Mouse (Mus musculus) c-Kit-negative CD71-positive TER-119-positive erythroid progenitor cells, embryonic 14.5 days (primary cell): ENCODE measurements around the gene Cnbd2.

Source experiments
- DNase-seq: peaks from one replicate; pipeline ENCODE4 v3.0.0-alpha.2; 2013; ENCODE audit warnings: low read depth, low spot score

Gene Cnbd2

DNA sequence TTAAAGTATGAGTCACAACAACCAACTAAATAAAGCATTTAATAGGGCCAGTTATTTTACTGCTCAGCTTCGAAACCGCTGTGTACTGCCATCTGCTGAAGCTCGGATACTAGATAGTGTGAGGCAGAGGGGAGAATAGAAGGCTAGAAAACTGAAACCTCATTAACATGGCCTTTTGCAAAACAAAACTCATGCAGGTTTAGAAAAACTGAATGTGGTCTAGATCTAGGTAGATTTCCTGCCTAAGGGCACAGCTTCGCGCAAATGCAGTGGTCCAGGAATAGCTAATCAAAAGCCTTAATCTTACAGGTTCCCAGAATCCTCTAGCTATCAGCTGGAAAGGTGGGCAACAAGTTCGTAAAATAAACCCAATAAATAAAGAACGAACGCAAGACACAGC, 658 bp upstream of the Cnbd2 start:
- no peak for DNase-seq

DNA sequence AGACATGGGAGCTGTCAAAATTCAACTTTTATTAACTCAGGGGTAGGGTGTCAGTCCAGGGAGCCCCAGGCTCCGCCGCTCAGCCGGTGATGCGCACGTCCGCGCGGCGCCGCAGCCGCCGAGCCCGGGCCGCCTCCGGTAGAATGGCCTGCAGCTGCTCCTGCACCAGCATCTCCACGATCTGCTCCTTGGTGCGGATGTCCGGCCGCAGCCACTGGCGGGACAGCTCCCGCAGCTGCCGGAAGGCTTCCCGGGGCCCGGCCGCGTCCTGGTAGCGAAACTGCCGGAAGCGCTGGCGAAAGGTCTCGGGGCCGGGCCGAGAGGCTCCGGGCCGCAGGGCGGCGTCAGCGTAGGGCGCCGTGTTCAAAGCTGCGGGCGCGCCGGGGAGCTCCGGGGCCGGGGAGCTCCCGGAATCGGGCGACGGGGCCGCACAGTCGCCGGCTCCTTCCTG, 233 bp upstream of the Cnbd2 start:
- peak; percentile 24 for DNase-seq

DNA sequence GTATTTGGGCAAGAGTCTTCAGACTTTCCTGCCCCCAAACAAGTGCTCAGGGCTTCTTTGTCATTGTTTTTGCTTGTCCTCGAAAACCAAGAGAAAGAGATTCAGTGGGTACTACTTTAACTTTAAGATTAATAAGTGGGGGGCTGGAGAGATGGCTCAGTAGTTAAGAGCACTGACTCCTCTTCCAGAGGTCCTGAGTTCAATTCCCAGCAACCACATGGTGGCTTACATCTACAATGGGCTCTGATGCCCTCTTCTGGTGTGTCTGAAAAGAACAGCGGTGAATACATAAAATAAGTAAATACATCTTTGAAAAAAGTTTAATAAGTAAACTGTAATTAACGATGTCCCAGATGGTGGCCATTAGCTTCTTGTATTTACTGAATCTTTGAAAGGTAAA, 1.1 kb downstream of the Cnbd2 start:
- no peak for DNase-seq

DNA sequence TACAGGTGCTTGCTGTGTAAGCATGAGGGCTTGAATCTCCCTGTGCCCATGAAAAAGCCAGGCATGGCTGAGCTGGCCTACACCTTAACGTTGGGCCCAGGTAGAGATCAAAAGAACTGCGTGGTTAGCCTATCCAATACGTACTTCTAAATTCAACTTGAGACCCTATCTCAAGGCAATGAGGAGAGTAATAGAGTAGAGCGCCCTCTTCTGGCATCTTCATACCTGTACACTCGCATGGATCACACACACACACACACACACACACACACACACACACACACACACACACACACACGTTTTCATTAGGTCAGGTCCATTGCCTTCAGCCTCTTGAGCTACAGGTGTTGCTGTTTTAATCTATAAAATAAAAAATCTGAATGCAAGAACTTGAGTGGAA, 2.7 kb downstream of the Cnbd2 start:
- no peak for DNase-seq

DNA sequence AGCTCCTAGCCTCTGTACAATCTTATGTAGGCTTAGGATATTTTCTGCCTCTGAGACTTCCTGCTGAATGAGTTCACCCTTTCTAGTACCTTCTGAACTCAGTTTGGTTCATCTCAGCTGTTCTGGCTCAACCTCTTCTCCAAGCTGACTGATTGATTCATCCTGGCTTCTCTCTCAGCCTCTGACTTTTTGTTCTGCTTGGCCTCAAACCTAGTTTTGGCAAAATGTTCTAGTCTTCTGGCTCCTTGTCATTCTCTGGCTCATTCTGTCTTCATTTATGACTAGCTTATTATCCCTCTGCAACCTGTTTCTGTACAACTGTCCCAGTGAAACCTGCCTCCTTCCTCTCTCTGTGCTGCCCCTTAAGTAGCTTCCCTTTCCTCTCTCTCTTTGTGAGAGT, 6.4 kb downstream of the Cnbd2 start:
- DNase-seq = no peak

DNA sequence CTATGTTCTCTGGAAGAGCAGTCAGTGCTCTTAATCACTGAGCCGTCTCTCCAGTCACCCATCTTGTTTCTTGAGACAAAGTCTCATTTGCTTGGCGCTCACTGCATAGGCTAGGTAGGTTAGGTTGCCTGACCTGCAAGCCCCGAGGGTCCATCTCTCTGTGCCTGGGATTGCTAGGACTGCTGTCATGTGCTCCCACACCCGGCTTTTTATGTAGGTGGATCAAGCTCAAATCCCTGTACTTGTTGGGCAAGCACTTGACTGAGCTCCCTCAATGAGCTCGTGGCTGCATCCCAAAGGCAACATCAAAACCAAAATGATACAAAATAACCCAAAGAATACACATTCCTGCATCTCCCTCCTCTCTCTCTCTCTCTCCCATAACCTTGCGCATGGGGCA, 9.4 kb downstream of the Cnbd2 start:
- no peak for DNase-seq

DNA sequence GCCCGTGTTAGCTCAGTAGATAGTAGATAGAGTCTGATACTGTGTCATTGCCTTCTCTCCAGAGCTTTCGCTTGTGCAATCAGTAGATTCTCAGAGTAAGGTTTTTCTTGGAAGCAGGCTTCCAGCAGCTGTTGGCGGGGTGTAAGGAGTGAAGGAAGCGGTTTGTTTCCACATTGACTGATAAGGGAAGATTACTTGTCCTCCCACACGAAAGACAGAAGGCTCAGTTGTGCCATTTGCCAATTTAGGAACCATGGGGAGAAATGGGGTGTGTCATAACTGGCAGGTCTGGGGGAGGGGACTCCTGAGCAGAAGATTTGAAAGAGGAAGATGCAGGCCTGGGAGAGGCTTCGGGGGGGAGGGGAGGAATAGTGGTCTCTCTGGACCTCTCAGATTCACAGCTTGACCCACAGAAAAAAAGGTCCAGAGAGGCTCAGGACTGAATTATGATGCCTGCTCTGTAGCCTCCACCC, 12.1 kb downstream of the Cnbd2 start:
- DNase-seq = no peak

DNA sequence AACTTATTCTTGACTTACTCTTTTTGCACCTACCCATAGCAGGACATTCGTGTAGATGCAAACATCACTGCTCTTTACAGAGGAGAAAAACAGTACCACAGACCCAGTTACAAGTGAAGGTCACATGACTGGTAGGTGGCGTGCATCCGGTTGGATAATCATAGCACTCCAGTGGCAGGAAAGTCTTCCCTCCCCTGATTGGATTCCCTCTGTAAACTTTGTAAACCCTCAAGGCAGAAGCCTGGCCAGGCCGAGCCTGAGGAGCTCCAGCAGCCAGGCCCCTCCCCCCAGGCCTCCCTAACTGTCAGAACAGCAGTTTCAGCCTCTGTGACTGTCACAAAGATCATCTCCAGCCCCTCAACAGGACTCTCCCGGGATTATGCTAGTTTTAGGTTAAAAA, 12.6 kb downstream of the Cnbd2 start:
- DNase-seq = no peak

DNA sequence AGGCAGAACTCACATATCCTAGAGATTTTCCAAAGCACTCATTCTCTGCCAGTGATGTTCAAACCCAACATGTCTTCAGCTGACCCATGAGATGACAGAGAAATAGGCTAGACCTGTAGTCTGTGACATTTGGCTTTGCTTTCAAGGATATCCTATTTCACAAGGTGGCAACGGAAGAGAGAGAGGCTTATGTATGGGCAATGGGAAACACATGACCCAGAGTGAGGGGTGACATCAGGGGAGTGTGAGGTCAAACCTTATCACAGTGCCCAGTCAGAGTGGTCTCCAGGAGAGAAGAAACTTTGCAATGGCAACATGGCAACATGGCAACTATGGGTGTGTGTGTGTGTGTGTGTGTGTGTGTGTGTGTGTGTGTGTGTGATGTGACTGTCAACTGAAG, 18.6 kb downstream of the Cnbd2 start:
- no peak for DNase-seq

DNA sequence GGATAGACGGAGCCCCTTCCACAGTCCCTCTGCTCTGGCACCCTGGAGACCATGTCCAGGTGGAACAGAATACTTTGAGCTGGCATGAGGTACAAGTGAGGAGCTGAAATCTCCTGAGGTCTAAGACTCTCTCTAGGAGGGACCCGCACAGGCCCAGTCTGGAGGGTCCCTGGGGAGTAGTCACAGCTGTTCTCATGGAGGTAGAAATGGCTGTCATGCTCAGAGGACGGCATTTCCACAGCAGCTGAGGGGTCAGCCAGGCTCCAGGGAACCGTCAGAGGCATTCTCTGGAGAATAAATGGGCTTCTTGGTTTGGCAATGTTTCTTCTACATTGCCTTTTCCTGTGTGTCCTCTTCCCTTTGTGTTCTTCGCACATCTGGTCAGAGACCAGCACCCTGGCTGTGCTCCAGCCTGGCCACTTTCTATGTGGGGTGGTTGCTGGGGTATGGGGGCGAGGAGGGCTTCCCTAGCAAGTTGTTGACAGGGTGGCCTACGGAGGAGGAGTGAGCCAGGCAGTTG, 19.4 kb downstream of the Cnbd2 start:
- DNase-seq = no peak

DNA sequence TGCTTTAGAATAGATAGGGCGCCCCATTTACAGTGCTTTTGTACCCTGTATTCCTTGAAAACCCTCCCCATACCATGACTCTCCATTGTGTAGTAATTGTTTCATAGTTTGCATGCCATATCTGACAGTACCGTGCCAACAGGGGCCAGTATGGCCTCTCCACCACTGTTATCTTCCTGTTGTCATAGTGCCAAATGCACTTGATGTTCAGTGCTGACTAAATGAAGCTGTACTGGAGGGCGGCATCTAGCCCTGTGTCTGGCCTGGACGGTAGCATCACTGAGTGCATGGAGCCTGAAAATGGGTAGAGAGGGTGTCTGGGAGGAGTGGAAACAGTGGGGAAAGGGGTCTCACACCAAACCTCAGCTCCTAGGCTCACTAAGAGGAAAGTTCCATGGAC, 28.0 kb downstream of the Cnbd2 start:
- DNase-seq = no peak

DNA sequence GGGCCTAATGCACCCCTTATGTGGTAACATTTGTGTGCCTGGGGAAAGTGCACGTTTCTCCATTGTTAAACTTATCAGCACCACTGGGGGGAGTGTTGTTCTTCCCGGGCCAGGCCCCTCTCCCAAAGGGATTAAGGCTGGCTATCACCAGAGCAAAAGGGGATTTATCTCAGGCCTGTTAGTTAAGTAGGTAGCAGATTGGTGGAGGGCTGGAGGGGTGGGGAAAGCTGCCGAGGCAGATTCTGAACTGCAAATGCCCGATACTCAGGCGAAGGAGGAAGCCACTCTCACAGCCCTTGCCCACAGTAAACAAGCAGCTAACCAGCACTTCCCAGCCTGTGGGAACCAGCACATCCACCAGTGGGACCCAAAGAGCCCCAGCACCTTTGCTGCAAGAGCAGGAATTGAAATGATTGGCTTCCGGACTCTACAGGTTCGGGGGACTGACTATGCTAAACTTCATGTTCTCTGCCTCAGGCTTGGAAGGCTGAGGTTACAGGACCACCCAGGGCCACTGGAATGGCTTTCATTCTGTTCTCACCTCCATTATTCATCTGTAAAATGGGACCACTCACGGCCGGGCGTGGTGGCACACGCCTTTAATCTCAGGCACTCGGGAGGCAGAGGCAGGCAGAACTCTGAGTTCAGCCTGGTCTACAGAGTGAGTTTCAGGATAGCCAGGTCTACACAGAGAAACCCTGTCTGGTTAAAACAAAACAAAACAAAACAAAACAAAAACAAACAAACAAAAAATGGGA, 32.9 kb downstream of the Cnbd2 start:
- DNase-seq = no peak

DNA sequence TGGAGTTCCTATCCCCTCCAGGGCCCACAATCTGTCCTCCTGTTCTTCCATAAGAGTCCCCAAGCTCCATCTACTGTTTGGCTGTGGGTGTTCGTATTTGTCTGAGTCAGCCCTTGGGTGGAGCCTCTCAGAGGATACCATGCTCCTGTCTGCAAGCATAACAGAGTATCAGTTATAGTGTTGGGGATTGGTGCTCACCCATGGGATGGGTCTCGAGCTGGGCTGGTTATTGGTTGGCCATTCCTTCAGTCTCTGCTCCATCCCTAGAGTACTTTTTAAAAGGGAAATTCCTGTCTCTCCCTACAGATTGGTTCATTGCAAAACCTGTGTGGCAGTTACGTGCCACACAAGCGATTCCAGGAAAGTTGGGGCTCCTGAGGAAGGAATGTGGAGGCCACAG, 36.7 kb downstream of the Cnbd2 start:
- no peak for DNase-seq

DNA sequence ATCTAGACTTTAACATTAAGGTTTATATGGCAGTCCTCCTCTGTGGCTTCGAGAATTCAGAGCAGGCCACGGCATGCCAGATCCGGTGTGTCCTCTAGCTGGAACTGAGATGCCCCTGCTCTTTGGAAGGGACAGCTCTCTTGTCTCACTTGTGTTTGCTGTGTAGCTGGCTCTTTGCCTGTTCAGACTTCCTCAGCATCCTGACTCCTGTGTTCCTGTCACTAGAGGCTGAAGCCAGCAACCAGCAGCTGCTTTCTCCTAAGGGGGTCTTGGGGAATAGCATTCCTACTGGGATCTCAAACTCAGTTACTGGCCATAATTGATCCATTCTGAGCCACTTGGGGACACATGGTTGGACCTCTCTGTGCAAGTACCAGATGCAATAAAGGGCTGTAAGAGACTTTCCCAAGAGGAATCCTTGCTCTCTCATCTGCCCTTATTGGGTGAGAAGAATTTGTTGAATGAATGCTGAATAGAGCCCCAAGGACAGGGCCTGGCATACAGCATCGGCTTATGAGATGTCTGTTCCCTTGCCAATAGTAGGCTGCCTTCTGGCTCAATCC, 37.3 kb downstream of the Cnbd2 start:
- DNase-seq = no peak

DNA sequence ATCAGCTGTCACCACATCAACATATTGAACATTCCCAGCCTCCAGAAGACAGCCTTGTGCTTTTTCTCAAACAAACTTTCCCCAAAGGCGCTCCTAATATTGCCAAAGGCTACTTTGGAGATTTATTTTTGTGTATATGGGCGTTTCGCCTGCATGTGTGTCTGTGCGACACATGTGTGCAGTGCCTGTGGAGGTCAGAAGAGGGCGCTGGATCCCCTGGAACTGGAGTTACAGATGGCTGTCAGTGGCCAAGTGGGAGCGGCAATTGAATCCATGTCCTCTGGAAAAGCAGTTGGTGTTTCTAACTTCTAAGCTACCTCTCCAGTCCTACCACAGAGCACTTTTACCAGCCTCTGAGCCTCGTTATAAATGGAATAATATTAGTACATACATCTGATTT, 39.1 kb downstream of the Cnbd2 start:
- no peak for DNase-seq

DNA sequence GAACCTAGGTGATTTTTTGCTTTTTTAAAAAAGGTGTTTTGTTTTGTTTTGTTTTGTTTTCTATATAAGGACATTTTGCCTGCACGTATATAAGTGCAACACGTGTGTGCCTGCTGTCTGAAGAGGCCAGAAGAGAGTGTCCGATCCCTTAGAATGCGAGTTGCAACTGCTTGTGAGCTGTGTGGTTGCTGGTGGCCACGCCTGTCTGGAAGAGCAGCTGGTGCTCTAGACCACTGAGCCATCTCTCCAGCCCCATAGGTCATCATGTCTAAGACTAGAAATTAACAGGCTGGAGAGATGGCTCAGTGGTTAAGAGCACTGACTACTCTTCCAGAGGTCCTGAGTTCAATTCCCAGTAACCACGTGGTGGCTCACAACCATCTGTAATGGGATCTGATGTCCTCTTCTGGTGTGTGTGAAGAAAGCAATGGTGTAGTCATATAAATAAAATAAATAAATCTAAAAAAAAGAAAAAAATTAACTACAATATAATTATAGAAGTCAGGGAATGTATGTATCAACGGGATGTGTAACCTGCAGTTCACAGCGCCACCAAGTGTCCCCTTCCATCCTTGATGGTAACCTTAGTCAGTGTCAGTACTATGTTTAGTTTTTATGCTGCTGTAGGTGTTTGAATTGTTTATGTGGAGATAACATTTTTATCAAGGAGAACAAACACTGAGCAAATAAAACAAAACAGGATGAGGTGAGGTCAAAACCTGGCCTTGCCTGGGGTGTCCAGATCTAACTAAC, 40.5 kb downstream of the Cnbd2 start:
- DNase-seq = no peak

DNA sequence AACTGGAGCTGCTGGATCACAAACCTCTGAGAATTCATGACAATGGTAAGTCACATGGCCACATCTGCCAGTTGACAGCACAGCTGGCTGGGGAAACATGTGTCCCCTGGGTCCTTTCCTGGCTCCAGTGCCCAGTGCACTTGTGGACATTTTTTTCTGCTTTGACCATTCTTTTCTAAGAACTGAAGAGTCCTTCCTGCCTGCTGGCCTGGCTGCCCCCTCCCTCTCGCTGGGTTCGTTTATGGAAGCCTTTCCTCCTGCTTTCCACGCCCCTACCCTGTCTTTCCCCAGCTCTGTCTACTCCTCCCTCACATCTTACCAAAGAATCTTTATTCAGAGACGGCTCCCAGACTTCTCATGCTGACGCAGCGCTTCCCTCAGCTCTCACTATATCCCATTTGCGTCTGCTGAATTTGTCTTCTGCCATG, 41.2 kb downstream of the Cnbd2 start:
- no peak for DNase-seq

DNA sequence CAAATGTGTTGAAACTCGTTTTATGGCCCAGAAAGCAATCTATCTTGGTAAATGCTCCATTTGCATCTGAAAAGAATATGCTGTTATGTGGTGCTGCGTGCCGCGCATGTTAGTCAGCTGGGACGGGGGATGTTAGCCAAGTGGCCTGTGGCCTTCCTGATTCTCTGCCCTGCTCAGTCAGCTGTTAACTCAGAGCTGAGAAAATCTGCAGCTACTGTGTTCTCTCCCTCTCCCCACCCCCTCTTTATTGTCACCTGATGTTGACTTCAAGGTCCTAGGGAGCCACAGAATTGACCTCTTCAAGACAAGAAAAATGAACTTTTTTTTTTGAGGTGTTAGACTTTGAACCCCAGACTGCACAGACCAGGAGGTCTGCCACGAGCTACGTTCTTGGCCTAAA, 43.9 kb downstream of the Cnbd2 start:
- no peak for DNase-seq

DNA sequence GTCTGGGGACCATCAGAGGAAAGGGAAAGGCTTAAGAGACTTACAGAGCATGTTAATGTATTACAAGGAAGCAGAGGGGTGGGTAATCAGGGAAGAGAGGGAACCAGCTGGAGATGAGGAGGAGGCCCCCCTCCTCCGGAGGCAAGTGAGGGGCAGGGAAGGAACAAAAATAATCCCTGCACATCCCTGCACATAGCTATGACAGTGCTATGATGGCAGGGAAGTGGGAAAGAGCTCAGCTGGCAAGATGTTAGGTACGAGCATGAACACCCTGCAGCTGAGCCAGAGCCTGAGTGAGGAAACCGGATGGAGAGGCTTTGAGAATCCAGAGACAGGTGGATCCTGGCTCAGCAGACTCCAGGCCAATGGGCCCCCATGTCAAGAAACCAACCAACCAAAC, 56.4 kb downstream of the Cnbd2 start:
- DNase-seq = no peak

DNA sequence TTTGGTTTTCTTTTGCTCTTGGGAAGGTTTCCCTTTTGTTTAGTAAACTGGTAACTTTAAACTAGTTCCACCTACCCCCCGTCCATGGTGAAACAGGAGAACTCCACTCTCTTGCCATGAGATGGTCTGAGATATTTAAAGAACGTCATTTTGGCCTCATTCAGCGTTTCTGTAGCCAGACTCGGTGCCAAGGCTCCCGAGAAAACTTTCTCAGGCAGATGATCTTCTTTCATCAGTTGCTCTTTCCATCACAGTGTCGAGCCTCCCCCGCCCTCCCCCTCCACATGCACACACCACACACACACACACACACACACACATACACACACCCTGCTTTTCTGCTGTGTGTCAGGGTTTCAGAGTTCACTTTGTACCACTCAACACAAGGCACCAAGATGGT, 58.8 kb downstream of the Cnbd2 start:
- no peak for DNase-seq

DNA sequence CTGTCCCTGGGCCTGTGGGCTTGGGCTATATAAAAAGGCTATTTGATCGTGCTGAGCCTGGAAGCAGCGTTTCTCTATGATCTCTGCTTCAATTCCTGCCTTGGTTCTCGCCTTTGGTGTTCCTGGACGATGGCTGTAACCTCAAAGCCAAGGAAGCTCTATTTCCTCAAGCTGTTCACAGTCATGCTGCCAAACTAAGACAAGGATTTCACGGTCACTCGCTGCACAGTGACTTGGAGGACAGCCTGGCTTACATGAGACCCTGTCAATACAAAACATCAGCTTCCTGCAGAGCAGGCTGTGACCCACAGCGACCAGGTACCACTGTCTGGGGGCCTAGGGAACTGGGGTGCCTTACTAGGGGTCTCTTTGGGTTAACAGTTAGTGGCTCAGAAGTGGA, 64.9 kb downstream of the Cnbd2 start:
- DNase-seq = no peak

DNA sequence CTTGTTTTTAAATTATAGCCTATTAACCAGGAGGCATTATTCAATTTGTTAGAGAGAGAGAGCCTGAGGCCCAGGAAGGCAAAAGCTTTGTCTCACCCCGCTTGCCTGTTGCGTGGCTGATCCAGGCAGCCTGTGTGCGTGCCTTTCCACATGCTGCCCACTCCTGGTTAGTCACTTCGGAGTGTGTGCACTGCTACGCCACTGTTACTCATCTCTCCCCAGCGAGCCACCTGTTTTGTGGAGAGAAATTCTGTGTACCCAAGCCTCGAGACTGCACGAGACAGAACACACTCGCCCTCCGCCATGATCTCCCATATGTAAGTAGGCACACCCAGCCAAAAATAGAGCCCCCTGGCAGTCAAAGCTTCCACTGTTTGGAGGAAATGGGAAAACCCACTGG, 67.8 kb downstream of the Cnbd2 start:
- DNase-seq = no peak

DNA sequence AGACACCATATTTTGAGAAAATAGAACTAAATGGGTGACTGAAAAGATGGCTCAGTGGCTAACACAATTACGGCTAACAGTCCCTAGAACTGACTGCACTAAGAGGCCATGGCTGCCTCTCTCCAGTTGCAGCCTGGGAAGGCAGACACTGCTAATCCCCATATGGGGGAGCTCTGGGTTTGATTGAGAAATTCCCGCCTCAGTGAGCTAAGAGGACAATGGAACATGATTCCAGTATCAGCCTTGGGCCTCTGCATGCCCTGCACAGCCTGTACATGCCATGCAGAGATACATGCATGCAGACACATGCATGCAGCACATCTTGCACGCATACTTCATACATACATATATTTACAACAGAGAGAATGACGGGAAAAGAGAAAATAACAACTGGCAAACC, 69.3 kb downstream of the Cnbd2 start:
- DNase-seq = no peak
